Mouse (Mus musculus) CD8-positive naive resting alpha-beta T cell, adult 2 months (primary cell): ENCODE results near the gene Grap.
"Not testable (repeated sequence)": the region's sequence is repeated elsewhere in the genome, so short reads cannot be mapped to it uniquely, and the experiment has no call there.

Experiments
- DNase-seq, 2 experiments: peaks; one replicate each; pipeline ENCODE4 v3.0.0; 2022; ENCODE audit warnings: low read depth in 2 of 2, low spot score in 2 of 2

The Grap gene

DNA sequence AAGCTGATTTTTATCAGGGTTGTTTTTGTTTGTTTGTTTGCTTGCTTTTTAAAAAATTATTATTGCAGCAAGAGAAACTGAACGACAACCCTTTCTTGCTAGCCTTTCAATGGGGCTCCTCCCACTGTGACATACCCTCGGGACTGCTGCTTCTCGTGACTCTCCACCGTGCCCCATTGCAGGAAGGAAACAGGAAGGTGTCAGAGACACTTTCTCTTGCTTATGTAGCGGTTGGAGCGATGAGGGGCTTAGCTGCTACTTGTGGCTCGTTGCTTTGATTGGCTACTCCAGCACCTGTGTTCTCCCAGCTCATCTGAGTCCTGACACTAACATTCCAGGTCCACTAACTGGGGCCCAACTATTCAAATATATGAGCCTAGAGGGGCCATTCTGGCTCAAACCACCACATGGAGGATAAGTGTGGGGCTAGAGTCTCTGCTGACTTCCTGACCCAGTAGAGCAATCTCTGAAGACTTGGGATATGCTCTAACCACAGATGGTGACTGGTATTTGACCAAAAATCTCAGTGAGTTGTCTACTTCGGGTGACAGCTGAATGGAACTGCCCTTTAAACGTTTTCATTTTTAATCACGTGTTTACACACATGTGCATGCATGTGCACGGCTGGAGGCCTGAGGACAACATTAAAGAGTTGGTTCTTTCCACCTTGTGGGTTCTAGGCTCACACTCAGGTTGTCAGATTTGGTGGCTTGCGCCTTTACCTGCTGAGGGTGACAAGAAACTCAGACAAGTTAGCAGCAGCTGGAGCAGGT lies 14.1 kb upstream of the Grap start:
- DNase-seq, result peak in 1 of 2 experiments; percentile 53

DNA sequence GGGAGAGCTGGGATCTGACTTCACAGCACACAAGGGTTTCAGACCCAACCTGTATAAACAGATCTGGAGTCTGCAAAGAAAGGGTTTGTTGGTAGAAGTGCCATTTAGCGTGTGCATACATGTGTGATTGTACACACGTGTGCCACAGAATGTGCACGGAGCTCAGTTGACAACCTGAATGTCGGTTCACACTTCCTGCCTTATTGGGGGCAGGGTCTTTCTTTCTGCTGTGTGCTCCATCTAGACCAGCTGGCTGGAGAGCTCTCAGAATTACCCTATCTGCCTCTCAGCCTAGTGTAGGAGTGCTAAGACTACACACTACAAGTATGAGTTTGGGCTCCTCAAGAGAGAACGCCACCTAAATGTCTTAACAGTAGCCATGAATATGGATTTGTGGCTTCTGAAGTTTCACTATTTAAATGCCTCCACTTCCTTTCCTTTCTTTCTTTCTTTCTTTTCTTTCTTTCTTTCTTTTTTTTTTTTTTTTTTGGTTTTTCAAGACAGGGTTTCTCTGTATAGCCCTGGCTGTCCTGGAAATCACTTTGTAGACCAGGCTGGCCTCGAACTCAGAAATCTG lies 13.4 kb upstream of the Grap start:
- no peak for DNase-seq

DNA sequence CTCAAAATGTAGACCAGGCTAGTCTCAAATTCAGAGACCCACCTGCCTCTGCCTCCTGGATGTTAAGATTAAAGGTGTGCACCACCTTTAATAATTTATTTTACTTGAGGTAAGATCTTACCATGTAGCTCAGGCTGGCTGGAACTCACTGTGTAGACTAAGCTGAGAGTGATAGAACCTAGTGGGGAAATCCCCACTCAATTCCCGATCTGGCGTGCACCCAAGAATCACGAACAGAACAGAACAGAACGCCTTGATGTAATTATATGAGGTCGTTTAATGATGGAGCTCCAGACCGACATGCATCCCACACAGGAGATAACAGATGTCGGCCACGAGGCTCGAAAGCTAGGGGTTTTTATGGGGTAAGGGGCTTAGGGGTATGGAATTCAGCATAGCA lies 12.5 kb upstream of the Grap start:
- not testable (repeated sequence) for DNase-seq

DNA sequence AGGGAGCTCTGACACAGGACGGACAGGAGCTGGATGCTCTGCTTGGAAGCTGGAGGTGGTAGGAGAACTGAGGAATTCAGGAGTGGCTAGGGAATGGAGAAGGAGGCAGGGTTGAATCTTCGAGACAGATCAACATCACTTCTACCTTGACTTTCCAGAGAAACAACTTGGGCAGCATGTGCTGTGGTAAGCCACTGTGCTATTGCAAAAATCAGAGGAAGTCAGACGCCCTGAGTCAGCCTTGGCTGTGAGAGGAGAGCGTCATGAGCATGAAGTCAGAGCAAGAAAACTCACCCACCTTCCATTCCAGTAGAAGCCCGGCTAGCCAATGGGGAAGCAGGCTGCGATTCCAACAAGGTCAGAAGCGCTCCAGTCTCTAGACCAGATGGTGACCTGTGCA lies 11.0 kb upstream of the Grap start:
- no peak for DNase-seq

DNA sequence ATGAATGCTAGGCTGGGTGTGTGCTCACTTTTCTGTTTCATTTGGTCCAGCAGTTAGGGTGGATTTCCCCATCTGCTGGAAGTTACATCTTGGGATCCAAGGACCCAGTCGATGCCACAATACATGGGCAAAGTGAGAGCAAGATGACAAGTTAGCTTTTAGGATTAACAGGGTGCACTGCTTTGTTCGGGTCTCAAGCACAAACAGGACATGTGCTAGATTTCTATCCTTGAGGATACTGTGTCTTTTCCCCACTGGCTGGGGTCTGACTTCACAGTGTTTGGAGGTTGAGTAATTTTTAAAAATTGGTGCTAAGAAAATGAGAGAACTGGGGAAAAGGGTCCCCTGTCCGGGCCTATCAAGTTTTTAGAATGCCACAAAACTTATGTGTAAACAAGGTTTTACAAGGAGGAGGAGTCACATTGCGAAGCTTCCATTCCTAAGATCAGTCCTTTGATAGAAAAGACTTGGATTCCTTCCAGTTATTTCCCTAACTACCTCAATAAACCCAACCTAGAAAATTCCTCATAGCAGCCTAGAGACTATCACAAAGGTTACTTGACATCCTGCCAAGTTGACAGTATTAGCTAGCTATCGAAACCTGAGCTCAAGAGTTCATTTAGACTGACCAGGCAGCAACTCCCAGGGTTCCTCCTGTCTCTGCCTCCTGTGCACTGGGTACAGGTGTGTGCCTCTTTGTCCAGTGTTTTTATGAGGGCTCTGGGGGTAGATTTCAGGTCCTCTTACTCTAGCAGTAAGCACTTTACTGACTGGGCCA lies 9.7 kb upstream of the Grap start:
- DNase-seq, result no peak

DNA sequence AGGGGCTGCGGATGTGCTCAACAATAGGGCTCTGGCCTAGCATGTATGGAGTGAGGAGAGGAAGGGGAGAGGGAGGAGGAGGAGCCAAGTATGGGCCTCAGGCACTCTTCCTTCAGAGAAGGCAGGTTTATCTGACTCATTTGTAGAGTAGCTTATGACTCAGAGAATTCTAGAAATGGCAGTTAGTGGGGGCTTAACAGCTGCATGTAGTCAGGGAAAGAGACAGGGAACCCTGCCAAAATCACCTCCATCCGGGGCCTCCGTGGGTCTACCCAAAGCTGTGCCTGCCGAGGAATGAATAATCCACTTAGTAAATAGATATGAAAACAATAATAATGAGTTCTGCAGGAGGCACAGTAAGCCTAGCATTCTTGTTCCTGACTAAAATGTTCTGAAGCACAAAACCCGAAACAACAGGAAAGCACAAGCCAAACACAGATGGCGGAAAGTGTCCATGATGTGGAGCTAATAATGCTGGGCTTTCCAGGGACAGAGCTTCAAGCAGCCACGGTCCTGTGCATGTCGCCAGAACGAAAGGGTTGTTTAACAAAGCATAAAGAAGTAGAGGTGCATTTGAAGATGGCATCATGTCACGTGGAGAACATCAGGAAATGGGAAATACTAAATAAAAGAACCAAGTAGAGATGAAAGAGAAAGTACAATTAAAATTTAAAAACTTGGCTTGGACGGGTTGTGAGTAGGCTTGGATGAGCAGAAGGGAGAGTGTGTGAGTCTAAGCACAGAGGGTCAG lies 8.3 kb upstream of the Grap start:
- DNase-seq, result no peak

DNA sequence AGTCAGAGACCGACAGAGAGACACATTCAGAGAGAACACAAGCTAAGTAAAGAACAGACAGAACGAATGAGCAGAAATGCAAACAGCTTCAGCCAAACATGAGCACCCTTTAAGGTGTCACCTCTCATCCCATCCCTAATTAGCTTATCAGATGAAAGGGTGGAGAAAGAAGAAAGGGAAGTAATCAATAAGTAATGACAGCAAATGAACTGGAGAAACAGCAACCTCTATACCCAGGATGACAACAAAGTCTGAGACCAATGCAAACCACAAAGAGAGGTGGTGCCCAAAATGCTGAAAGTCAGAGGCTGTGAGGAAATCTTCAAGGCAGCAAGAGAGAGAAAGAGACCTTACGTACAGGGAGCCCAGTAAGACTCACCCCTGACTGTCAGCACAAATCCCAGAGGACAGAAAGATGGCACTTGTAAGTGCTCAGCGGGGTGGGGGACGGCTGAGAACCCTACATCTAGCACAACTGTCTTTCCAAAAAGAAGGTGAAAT lies 7.7 kb upstream of the Grap start:
- DNase-seq, result no peak

DNA sequence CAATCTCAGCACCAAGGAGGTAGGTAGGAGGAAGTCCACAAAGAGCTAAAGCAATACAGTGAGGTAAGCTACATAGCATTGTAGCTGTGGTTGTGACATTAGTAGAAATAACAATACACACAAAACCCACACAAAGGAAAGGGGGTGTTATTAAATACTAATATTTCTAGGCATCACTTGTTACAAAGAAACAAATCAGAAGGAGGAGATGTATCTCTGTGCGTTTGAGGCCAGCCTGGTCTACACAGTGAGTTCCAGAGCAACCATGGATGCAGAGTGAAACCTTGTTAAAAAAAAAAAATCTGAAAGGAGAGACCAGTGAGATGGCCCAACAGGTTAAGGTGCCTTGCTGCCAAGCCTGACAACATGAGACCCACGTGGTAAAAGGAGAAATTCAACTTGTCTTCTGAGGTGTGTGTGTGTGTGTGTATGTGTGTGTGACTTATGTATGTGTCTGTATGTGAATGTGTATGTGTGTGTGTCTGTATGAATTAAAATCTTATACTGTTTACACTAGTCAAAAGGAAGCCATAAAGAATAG lies 6.5 kb upstream of the Grap start:
- DNase-seq, result no peak

DNA sequence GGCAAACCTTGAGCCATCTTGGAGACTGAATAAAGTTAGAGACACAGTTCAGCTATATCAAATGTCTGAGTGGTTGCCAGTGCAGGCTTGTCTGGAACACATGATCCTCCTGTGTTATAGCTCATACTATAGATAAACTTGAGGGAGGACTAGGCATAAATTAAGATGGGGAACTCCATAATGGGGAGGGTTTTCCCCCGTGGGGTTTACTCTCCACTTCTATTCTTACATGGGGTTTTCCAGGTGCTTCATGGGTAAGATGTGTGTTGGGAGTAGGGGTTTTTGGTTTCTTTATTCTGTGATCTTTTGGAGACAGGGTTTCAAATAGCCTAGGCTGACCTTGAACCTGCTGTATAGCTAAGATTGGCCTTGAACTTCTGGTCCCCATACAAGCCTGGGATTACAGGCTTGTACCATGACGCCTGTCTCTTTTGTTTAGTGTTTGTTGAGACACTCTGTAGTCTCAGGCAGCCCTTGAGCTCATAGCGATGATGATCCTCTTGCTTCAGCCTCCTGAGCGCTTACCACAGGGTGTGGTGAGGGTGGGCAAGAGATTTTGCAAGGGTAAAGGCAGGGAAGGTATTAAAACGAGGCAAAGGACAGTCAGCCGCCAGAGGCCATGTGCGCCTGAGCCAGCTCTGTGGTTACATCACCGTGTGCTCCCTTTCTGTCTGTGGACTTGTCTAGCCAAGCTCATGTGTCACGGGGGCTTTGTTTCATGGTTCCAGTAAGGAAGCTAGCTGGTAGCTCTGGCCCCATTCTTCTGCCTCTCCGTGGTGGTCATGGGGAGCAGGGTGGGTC lies 5.8 kb upstream of the Grap start:
- DNase-seq, result peak; percentile 40 to 41

DNA sequence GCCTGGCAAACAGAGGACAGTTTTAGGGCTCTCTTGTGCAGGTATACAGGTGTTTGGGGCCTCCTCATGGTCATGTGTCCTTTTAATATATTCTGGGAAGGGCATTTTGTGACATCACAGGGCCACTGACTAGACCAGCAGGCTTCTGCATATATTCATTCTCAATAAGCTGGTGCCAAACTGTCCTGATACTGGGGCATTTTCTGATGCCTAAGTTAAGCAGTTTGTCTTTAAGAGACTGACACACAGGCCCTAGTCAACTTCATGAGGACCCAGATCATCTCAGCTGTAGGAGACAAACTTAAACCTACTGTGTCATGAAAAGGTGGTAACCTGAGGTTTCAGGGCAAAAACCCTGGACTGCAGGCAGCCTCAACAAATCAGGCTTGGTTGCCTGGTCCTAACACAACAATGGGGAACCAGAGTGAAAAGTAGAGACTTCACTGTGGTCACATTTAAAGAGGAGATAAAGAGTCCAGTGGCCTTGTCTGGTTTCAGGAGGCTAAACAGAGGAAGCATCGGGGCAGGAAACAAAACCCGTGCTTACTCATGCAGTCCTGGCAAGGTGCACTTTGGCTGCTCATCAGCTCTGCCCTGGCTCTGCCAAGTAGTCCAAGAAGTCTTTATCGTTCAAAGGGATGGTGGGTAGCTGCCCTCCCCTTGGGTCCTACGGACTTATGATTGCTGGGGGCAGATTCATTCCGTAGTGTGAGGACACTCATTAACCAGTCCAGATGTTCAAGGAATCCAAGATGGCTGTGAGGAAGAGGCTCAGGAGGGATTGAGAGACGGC lies 4.9 kb upstream of the Grap start:
- no peak for DNase-seq

DNA sequence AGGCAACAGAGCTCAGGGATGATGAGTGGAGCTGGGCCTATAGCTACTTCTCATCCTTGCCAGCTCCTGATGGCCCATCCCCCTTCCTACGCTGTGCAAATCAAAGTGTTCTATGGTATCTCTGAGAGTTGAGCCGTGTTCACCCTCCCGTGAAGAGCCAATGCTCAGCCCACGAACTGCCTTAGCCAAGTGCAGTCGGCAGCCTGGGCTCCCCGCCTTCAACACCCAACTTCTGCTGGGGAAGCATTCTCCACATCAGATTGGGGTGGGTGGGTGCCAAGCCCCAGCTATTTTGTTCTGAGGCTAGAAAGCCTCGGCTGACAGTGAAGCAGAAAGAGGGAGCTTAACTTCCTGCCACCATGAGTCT lies 4.3 kb upstream of the Grap start:
- DNase-seq, result no peak

DNA sequence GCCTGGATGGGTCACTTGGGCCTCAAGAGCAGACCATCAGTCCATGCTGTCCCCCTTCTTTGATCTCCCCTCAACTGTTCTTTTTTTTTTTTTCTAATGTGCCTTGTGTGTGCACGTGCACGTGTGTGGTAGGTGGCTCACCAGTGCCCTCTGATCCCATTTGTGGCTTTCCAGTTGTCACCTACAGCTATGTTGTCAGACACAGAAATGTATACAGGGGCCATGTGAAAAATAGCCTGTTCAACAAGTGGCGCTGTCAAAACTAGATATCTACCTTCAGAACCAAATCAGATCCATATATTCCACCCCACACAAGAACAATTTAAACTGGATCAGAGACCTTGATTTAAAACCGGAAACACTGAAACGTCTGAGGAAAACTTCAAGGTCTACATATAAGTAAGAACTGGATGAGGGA lies 3.9 kb upstream of the Grap start:
- DNase-seq, result no peak

DNA sequence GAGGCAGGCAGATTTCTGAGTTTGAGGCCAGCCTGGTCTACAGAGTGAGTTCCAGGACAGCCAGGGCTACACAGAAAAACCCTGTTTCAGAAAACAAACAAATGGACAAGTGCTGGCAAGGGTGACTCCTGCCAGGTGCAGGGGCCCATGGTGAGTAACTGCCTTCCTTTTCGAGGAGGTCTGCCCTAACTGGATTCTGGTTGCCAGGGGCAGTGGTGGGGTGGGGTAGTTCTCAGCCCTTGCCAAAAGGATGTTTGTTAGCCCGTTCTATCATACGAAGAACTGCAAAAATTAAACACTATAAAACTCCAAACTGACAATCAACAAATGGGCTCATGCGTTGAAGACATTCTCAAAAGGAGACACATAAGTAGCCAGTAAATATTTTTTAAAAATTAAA lies 3.4 kb upstream of the Grap start:
- no peak for DNase-seq

DNA sequence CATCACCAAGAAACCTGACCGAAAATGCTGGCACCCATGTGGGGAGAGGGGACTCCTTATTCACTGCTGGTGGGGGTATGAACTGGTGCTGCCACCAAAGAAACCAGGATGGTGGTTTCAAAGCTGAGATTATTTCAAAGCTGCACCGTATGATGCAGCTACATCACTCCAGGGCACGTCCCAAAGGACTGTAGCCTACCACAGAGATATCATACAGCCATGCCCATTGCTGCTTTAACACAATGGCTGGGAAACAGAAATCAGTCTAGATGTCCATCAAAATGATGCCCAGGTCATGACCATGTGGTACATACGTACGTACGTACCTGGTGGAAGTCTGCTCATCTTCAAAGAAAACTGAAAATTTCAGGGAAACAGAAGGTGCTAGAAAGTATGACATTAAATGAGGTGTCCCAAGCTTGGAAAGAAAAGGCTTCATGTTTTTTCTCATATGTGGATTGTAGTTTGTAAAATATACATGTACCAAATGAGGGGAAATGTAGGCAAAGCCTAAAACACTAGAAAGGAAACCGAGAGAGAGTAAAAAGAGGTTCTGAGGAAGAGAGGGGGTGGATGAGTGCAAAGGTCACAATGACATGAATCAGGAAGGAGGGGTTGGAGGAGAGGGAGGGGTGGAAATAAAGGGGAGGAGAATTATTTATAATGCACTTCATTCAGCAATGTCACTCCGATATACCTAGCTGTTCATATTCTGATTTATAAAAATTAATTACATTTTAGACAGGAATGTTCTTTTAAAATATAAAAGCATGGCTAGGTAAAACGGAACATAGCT lies 2.4 kb upstream of the Grap start:
- DNase-seq, result no peak

DNA sequence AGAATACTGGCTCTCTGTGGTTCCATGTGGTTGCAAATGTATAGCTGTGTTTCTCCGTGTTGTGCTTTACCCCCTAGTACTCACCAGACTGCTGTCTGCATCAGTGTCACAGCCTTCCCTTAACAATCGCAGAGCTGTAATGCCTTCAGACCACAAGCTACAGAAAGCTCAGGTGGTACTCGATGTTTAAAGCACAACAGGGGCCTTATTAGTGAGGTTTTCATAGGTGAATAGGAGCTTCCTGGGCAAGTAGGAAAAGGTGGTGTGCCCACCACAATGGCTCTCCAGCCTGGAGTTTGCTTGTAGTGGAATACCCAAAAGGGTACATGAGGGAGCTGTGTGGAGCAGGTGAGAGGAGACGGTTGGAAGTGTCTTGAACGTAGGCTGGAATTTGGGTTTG lies 849 bp upstream of the Grap start:
- no peak for DNase-seq

DNA sequence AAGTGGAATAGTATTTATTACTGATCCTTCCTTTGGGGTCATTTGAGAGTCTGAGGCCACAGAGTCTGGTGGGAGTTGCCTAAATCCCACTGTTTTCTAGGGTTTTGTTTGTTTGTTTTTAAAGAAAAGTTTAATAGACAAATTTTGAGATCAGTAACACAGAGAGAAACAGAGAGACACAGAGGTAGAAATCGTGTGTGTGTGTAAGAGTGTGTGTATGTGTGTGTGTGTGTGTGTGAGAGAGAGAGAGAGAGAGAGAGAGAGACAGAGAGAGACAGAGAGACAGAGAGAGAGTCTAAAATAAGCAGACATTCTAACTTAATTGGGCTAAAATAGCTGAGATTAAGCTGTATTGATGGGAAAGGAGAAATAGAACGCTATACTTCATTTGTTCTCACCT lies 503 bp downstream of the Grap start:
- DNase-seq, result no peak

DNA sequence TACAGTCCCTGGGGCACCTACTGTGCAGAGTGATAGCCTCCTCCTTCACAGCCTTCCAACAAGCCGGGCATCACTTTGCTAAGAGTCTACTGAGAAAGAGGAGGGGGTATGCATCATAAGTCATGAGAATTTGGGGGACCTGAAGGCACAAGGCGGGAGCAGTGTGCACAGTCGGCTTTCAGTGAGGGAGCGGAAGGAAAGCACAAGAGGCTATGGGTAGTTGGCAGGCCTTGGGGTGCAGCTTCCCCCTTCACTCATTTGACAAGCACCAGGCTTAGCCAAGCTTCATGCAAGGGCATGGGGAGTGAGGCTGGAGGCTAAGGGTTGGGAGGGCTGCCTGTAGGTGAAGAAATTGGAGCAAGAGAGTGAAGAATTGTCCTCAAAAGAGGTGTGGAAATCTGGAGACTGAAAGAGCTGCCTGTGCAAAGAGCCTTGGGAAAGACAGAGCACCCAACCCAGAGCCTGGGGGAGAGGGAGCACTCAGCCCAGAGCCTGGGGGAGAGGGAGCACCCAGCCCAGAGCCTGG lies 1.8 kb downstream of the Grap start:
- DNase-seq, result no peak

DNA sequence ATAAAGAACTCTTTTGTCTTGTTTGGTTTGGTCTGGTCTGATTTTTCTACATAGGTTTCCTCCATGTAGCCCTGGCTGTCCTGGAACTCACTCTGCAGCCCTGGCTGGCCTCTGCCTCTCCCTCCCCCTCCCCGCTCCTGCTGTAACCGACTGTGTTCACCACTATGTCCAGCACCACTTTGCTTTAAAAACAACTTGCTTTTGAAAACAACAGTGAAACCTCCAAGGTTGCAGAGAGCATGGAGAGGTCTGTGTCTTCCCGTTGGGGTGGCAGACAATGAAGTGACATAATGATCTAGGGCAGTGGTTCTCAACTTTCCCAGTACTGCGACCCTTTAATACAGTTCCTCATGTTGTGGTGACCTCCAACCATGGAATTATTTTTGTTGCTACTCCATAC lies 2.6 kb downstream of the Grap start:
- no peak for DNase-seq
